In the genomic region with DNA sequence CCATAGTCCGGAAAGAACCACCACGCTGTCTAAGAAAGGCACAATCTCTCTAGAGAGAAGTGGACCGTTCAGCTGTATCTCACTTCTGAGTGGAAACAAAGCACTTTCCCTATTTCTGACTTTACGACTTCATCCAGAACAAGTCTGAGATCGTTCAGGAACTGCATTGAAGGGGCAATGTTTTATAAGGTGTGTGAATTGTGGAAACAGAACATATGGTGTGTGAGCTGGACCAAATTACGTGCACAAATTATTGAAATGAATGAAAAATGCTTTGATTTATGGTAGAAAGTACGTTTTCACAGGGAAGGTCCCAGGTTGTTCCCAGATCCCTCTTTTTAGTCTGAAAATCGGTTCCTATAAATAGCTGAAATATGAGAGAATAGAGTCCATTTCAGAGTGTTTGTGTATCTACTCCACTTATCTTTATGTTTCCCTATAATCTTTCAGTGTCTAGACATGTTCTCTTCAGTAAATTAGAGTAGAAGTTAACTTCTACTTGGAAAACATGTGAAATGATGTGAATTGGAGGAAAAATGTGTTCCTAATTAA, we compare ENCODE assay signal across 24 mouse cellular contexts.
A peak's percentile ranks its signal among the peaks of the same experiment; 100 is the strongest.
DNase-seq lines count a peak whose midpoint lies in the region; ATAC-seq lines count a peak whose summit lies in the region.
"Had no signal": no experiment of that assay in that cellular context is flagged by ENCODE, and none has a peak within 500 bp of the region (broad histone marks: within the 10 kb centered on the region; RNA-seq: fewer than 3 reads in every experiment).

No protein-coding gene starts in this region.

- no peak overlapping the region for H3K9ac ChIP-seq in embryonic facial prominence, embryonic 12.5 days
- H3K9ac ChIP-seq in limb, embryonic 12.5 days (replicated peaks): no peak overlapping the region
- H3K9ac ChIP-seq: forebrain, postnatal 0 days; heart, embryonic 12.5 days; heart, embryonic 15.5 days; hindbrain, embryonic 14.5 days had no signal

- H3K4me3 ChIP-seq in embryonic facial prominence, embryonic 12.5 days: no peak overlapping the region
- H3K4me3 ChIP-seq in limb, embryonic 12.5 days (replicated peaks): no peak overlapping the region
- H3K4me3 ChIP-seq: heart, embryonic 12.5 days; heart, embryonic 15.5 days had no signal

- no peak overlapping the region for H3K4me2 ChIP-seq in embryonic facial prominence, embryonic 12.5 days (replicated peaks)
- H3K4me2 ChIP-seq in limb, embryonic 12.5 days: no peak overlapping the region; the same call in 1 of the 2 replicates
- H3K4me2 ChIP-seq: heart, embryonic 12.5 days; heart, embryonic 15.5 days; hindbrain, embryonic 14.5 days had no signal

- no peak for ATAC-seq in embryonic facial prominence, embryonic 12.5 days (ENCODE audit: insufficient number of reproducible peaks, insufficient read depth, low FRiP score, low TSS enrichment)
- peak; percentile 37; the same call in 1 of the 2 replicates for ATAC-seq in limb, embryonic 12.5 days (ENCODE audit: insufficient number of reproducible peaks, insufficient read depth, low FRiP score, low TSS enrichment, low read depth)
- no peak for ATAC-seq in erythroid progenitor cell, adult 5-6 weeks (replicated peaks; ENCODE audit: low FRiP score, poor library complexity, severe bottlenecking)
- ATAC-seq: activated CD4-positive, CD25-positive, alpha-beta regulatory T cell, adult 4 months; CD4-positive, CD25-positive, alpha-beta regulatory T cell, adult 4 months; forebrain, embryonic 14.5 days; forebrain, postnatal 0 days; hindbrain, postnatal 0 days; inflammation-experienced regulatory T-cells, adult 6 months had no signal

- no peaks in the 10 kb centered on the region for H3K27me3 ChIP-seq in embryonic facial prominence, embryonic 12.5 days
- H3K27me3 ChIP-seq in limb, embryonic 12.5 days: no peaks in the 10 kb centered on the region
- H3K27me3 ChIP-seq: heart, embryonic 12.5 days; heart, embryonic 15.5 days had no signal

- peak overlapping the region; percentile 72 for H3K27ac ChIP-seq in embryonic facial prominence, embryonic 12.5 days
- H3K27ac ChIP-seq in limb, embryonic 12.5 days: peak overlapping the region; percentile 70
- H3K27ac ChIP-seq: heart, embryonic 15.5 days; hindbrain, embryonic 14.5 days; hindbrain, postnatal 0 days had no signal

- H3K4me1 ChIP-seq in embryonic facial prominence, embryonic 12.5 days: 0 out of 2 replicates have a peak, but pooled peaks cover 4% of the 10 kb centered on the region
- peaks cover 8% of the 10 kb centered on the region for H3K4me1 ChIP-seq in limb, embryonic 12.5 days (replicated peaks)
- H3K4me1 ChIP-seq: heart, embryonic 12.5 days; heart, embryonic 15.5 days had no signal

- H3K9me3 ChIP-seq in embryonic facial prominence, embryonic 12.5 days: no peaks in the 10 kb centered on the region
- H3K9me3 ChIP-seq in limb, embryonic 12.5 days: no peaks in the 10 kb centered on the region
- H3K9me3 ChIP-seq: heart, embryonic 12.5 days; heart, embryonic 15.5 days had no signal

- WGBS in embryonic facial prominence, embryonic 12.5 days: 50% methylated on average over 8 of the region's 8 CpGs
- WGBS in limb, embryonic 12.5 days: 30% methylated on average over 8 of the region's 8 CpGs

- peak; percentile 73 for DNase-seq in forelimb bud, embryonic 11.5 days (ENCODE audit: low read depth, low spot score)
- DNase-seq in adrenal gland, postnatal 36 days: no peak
- DNase-seq in thymus, postnatal 25 days: no peak
- DNase-seq: adrenal gland, adult 8-10 months; adrenal gland, postnatal 25 days; cerebellum, adult 18-20 months; cerebellum, adult 9-10 months; cerebellum, postnatal 14 days; forebrain, postnatal 0 days; gastrocnemius, postnatal 25 days; heart, adult 18-20 months; heart, postnatal 10 days; heart, postnatal 4 days had no signal

- H3K36me3 ChIP-seq in embryonic facial prominence, embryonic 12.5 days: no peaks in the 10 kb centered on the region
- H3K36me3 ChIP-seq in limb, embryonic 12.5 days: no peaks in the 10 kb centered on the region
- H3K36me3 ChIP-seq: heart, embryonic 12.5 days; heart, embryonic 15.5 days had no signal
